Mouse (Mus musculus): ENCODE results near the gene Gbx1. TPM values are rescaled to one million over a fixed set of nuclear protein-coding genes. Genes with fewer than 3 reads are reported as not detected.
A peak's percentile ranks its signal among the peaks of the same experiment; 100 is the strongest.
"Not testable (repeated sequence)": the region's sequence is repeated elsewhere in the genome, so short reads cannot be mapped to it uniquely, and the experiment has no call there.

The Gbx1 gene
- 0.09 and 0.21 TPM in 2 replicates for polyA plus RNA-seq (2016; fragmentation: Nextera tagmentation; extraction: Ambion mirVana)

- peaks cover 60% of the 10 kb centered on the region for H3K4me1 ChIP-seq
- H3K27ac ChIP-seq = peak within 1 kb of the TSS; percentile 74
- under 1% methylated on average over 49 of the region's 49 CpGs for WGBS
Observed at GRCm38 (mm10) chr5:24526889-24527230, at the start of gene Gbx1. TSS of gene Gbx1 (minus strand) at chr5:24527202.

GRCm38 (mm10) chr5:24576801-24577182, 49.8 kb upstream of the Gbx1 start:
- Histone ChIP-seq H3K4me1 (peaks cover 24% of the 10 kb centered on the region), H3K9me3 (no peaks in the 10 kb centered on the region), H3K27me3 (ENCODE audit: poor library complexity, severe bottlenecking) (no peaks in the 10 kb centered on the region), H3K36me3 (replicated peaks) (peaks cover 38% of the 10 kb centered on the region), H3K27ac (peak overlapping the region; percentile 93), H3K4me3 (peak overlapping the region; percentile 91)
- no peak for DNase-seq (ENCODE audit: extremely low spot score, low spot score)
- WGBS = under 1% methylated on average over 32 of the region's 32 CpGs

More at GRCm38 (mm10) chr5:24526889-24527230, at the start of gene Gbx1:
- Histone ChIP-seq H3K27me3 (ENCODE audit: poor library complexity, severe bottlenecking) (peaks cover 100% of the 10 kb centered on the region), H3K36me3 (replicated peaks) (no peaks in the 10 kb centered on the region), H3K4me3 (peak within 1 kb of the TSS; percentile 56), H3K9me3 (no peaks in the 10 kb centered on the region)
- peak; percentile 34 for DNase-seq (ENCODE audit: extremely low spot score, low spot score)

DNA sequence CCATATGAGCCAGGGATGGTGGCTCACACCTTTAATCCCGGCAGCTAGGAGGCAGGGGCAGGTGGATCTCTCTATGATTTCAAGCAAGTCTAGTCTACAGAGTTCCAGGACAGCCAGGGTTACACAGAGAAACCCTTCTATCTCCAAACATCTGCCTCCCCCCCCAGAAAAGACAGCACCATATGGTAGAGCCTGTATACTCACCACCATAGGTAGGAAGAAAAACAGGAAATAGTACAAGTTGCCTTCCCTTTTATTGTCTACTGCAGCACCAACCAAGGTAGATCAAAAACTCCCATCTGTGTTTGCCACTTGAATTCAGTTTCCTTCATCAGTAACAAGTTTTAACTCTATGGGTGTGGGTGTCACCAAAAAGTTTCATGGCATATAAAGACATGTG, 48.9 kb upstream of the Gbx1 start:
- H3K27me3 ChIP-seq (ENCODE audit: poor library complexity, severe bottlenecking) = no peaks in the 10 kb centered on the region
- H3K4me3 ChIP-seq = peak overlapping the region; percentile 91
- peaks cover 46% of the 10 kb centered on the region for H3K36me3 ChIP-seq (replicated peaks)
- H3K9me3 ChIP-seq = no peaks in the 10 kb centered on the region
- peaks cover 24% of the 10 kb centered on the region for H3K4me1 ChIP-seq
- no peak for DNase-seq (ENCODE audit: extremely low spot score, low spot score)
- 87% methylated on average over 1 of the region's 1 CpGs for WGBS
- no peak overlapping the region for H3K27ac ChIP-seq

DNA sequence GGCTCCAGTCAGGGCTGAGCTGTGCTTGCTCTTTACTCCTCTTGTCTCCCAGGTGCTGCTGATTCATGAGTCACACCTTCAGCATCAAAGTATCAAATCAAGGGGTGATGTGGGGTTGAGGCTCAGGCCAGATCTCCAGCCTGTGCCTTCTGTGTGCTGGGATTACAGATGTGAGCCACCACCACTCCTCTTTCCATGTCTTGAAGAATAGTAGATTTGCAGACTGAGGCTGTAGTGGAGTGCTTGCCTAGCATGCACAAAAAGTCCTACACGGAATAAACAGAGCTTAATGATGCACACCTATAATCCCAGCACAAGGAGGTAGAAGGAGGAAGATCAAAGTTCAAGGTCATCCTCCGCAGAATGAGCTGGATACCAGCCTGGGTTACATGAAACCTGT, 29.7 kb upstream of the Gbx1 start, which contains the start of gene 4931409K22Rik:
4931409K22Rik (minus strand) TSS at position 101 of the 400 bp plus-strand sequence.
- WGBS = 77% methylated on average over 2 of the region's 2 CpGs
- Histone ChIP-seq H3K36me3 (replicated peaks) (no peaks in the 10 kb centered on the region), H3K4me1 (peaks cover 10% of the 10 kb centered on the region), H3K27me3 (ENCODE audit: poor library complexity, severe bottlenecking) (peaks cover 12% of the 10 kb centered on the region; the same call in 1 of the 2 replicates), H3K4me3 (no peak within 1 kb of the TSS), H3K27ac (no peak within 1 kb of the TSS), H3K9me3 (no peaks in the 10 kb centered on the region; the same call in 1 of the 2 replicates)
- DNase-seq (ENCODE audit: extremely low spot score, low spot score) = no peak

DNA sequence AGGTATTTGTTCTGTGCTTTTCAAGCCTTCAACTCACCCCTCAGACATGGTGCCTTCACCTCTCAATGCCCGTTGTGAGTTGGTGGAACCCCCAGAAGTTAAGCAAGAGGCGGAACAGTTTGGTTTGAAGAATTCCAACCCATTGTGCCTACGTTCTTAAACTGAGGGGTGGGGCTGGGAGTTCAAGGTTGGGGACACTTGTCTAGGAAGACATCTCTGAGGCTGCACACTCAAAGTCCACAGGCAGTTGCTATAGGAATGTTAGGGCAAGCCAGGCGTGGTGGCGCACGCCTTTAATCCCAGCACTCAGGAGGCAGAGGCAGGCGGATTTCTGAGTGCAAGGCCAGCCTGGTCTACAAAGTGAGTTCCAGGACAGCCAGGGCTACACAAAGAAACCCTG, 28.3 kb upstream of the Gbx1 start:
- H3K27me3 ChIP-seq (ENCODE audit: poor library complexity, severe bottlenecking) = peaks cover 26% of the 10 kb centered on the region
- not testable (repeated sequence) for H3K36me3 ChIP-seq (replicated peaks); DNase-seq (ENCODE audit: extremely low spot score, low spot score); H3K9me3 ChIP-seq; H3K4me3 ChIP-seq; H3K27ac ChIP-seq
- WGBS = 95% methylated on average over 7 of the region's 7 CpGs
- H3K4me1 ChIP-seq = peaks cover 24% of the 10 kb centered on the region

DNA sequence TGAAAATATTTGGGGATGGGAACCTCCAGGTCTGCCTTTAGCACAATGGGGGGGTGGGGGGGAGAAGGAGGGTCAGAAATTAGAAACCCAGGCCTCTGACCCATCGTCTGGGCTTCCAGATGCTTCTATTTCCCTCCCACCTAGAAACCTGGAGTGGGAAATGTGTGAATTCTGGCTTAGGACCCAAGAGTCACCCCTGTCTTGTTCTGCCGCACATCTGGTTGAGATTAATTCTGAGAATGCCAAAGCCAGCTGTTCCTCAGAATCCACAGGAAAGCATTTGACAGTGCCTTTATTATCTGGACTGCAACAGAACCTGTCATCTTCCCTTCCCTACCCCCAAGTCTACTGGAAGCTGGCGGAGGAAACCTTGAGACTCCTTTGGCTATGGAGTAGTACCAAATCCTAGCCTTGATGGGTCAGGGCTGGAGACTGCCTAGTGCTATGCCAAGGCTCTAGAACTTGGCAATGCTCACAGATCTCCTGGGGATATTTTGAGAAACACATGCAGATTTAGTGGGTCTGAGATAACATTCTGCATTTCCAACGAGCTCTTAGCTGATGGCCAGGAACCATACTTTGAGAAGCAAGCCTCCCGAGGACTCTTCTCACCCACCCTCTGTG, 26.7 kb upstream of the Gbx1 start:
- Histone ChIP-seq H3K9me3 (no peaks in the 10 kb centered on the region; the same call in 1 of the 2 replicates), H3K36me3 (replicated peaks) (no peaks in the 10 kb centered on the region), H3K27ac (no peak overlapping the region), H3K4me1 (peaks cover 25% of the 10 kb centered on the region), H3K27me3 (ENCODE audit: poor library complexity, severe bottlenecking) (peaks cover 35% of the 10 kb centered on the region), H3K4me3 (no peak overlapping the region)
- 80% methylated on average over 5 of the region's 5 CpGs for WGBS
- no peak for DNase-seq (ENCODE audit: extremely low spot score, low spot score)

DNA sequence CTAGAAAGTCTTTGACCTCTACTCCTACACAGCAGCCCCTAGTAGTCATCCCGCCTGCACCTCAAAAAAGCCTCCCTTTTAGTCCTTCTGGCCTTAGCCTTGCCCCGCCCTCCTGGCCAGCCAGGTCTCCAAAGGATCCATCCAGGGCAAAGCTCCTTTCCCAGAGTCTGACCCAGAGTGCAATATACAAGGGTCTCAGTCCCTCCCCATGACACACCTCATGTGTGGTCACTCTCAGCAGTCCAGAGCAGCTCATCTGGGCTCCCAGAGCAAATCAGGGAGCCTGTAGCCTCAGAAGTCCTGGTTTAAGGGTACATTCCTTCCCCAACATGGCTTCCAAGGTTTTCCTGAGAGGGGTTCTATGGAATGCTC, 24.3 kb upstream of the Gbx1 start:
- no peak for DNase-seq (ENCODE audit: extremely low spot score, low spot score)
- peaks cover 25% of the 10 kb centered on the region for H3K4me1 ChIP-seq
- WGBS = 47% methylated on average over 2 of the region's 2 CpGs
- peaks cover 35% of the 10 kb centered on the region for H3K27me3 ChIP-seq (ENCODE audit: poor library complexity, severe bottlenecking)
- H3K27ac ChIP-seq = peak overlapping the region; percentile 70
- no peaks in the 10 kb centered on the region for H3K36me3 ChIP-seq (replicated peaks)
- H3K9me3 ChIP-seq = no peaks in the 10 kb centered on the region; the same call in 1 of the 2 replicates
- peak overlapping the region; percentile 31; the same call in 1 of the 2 replicates for H3K4me3 ChIP-seq

DNA sequence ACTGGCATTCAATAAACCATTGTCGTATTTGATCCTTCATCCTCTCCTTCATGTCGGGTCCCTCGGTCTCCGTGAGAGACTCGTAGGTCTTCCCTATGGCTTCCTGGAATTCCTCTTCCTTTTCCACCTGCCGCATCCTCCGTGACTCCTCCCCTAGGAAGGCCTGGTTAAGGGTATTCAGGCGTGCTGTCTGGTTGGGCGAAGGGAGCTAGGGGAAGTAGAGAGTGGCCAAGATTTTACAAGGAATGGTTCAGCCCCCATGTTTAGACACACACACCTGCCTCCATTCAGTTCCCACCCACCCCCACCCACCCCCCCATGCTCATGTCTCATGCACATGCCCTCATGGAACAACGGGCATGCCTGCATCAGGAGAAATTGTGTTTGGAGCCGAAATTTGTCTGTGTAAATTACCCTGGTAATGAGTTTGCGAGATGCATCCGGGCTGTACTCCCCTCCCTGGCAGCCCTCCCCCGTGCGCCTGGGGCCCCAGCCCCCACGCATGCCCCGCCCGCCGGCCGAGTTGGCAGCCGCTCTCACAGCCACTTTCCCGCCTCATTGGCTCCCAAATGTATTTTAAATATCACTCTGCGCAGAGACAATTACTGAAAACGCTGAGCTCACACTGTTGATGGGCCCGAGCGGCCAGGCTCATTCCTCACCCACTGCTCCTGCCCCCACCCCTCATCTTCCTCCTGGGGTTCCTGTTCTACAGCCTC, 23.8 kb upstream of the Gbx1 start:
- DNase-seq (ENCODE audit: extremely low spot score, low spot score) = no peak
- peaks cover 25% of the 10 kb centered on the region for H3K4me1 ChIP-seq
- H3K27ac ChIP-seq = peak overlapping the region; percentile 70
- H3K9me3 ChIP-seq = no peaks in the 10 kb centered on the region; the same call in 1 of the 2 replicates
- no peaks in the 10 kb centered on the region for H3K36me3 ChIP-seq (replicated peaks)
- 41% methylated on average over 26 of the region's 26 CpGs for WGBS
- peak overlapping the region; percentile 31; the same call in 1 of the 2 replicates for H3K4me3 ChIP-seq
- peaks cover 35% of the 10 kb centered on the region for H3K27me3 ChIP-seq (ENCODE audit: poor library complexity, severe bottlenecking)

GRCm38 (mm10) chr5:24542643-24543042, 15.6 kb upstream of the Gbx1 start:
- Histone ChIP-seq H3K4me3 (no peak overlapping the region), H3K36me3 (replicated peaks) (no peaks in the 10 kb centered on the region), H3K9me3 (no peaks in the 10 kb centered on the region), H3K27ac (no peak overlapping the region), H3K27me3 (ENCODE audit: poor library complexity, severe bottlenecking) (peaks cover 24% of the 10 kb centered on the region), H3K4me1 (peaks cover 21% of the 10 kb centered on the region)
- 82% methylated on average over 7 of the region's 7 CpGs for WGBS
- DNase-seq (ENCODE audit: extremely low spot score, low spot score) = no peak

DNA sequence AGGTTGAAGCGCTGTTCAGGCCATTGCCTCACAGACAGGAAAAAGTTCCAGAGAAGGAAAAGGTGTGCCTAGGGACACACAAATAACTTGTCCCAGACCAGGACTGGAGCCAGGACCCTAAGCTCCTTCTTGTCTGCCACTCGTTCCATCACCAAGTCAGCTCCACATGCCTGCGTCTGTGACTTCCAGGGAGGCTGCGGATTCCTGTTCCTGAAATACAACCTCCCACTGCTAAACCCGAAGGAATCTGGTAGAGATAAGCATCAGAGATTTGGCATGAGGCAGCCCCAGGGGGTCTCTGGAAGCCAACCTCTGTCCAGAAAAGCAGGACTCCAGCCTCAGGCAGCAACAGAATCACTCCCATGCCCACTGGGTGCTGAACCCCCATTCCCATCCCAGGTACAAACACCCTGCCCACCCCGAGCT, 14.2 kb upstream of the Gbx1 start:
- Histone ChIP-seq H3K27me3 (ENCODE audit: poor library complexity, severe bottlenecking) (peaks cover 28% of the 10 kb centered on the region), H3K27ac (no peak overlapping the region), H3K4me1 (peaks cover 32% of the 10 kb centered on the region), H3K4me3 (no peak overlapping the region), H3K36me3 (replicated peaks) (no peaks in the 10 kb centered on the region), H3K9me3 (no peaks in the 10 kb centered on the region)
- WGBS = 58% methylated on average over 6 of the region's 6 CpGs
- no peak for DNase-seq (ENCODE audit: extremely low spot score, low spot score)

GRCm38 (mm10) chr5:24540387-24541143, 13.6 kb upstream of the Gbx1 start, which contains the start of gene Asb10:
TSS of gene Asb10 (minus strand) at chr5:24540978.
- no peaks in the 10 kb centered on the region for H3K9me3 ChIP-seq
- WGBS = 49% methylated on average over 14 of the region's 14 CpGs
- H3K27ac ChIP-seq = peak within 1 kb of the TSS; percentile 27; the same call in 1 of the 2 replicates
- no peak within 1 kb of the TSS for H3K4me3 ChIP-seq
- H3K4me1 ChIP-seq = peaks cover 32% of the 10 kb centered on the region
- no peak for DNase-seq (ENCODE audit: extremely low spot score, low spot score)
- peaks cover 28% of the 10 kb centered on the region for H3K27me3 ChIP-seq (ENCODE audit: poor library complexity, severe bottlenecking)
- H3K36me3 ChIP-seq (replicated peaks) = no peaks in the 10 kb centered on the region

DNA sequence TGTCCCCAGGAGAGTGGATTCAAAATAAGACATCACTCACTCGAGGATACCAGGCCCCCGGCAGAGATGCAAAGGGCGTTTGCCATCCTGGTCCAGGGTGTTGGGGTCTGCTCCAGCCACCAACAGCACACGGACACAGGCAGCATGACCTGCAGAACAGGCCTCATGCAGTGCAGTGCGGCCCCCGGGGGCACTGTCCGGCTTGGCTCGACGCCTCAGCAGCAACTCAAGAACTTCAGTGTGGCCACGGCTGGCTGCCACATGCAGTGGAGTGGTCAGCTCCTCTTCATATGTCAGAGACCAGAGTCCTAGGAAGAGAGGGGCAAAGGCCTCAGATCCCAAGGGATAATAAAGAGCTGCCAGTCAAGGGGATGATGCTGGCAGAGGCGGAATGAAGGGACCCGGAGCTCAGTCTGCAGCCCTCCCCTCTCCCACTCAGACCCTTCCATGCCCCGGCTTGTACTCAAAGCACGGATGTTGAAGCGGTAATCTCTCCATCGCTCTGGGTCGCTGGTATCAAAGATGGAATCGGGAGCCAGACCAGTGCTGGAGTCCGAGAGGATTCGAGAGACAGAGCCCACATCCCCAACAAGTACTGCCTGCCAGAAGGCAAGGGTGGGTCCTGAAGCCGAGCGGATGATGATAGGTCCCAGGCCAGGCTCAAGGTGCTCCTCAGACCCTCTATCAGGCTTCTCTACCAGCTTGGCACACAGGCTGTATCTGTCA, 12.7 kb upstream of the Gbx1 start:
- H3K36me3 ChIP-seq (replicated peaks) = no peaks in the 10 kb centered on the region
- peaks cover 32% of the 10 kb centered on the region for H3K4me1 ChIP-seq
- H3K9me3 ChIP-seq = no peaks in the 10 kb centered on the region
- peaks cover 28% of the 10 kb centered on the region for H3K27me3 ChIP-seq (ENCODE audit: poor library complexity, severe bottlenecking)
- no peak overlapping the region for H3K4me3 ChIP-seq
- no peak for DNase-seq (ENCODE audit: extremely low spot score, low spot score)
- 86% methylated on average over 22 of the region's 22 CpGs for WGBS
- H3K27ac ChIP-seq = 0 out of 2 replicates have a peak overlapping the region, but pooled peaks have one; percentile 27

Measured in forebrain, embryonic 10.5 days (tissue).